Mouse (Mus musculus) megakaryocyte-erythroid progenitor cell, adult 5-6 weeks (primary cell): ENCODE data around the gene Plekhg1. TPM values are rescaled to one million over a fixed set of nuclear protein-coding genes. Genes with fewer than 3 reads are reported as not detected.

Source experiments
- ATAC-seq: replicated peaks from 2 replicates; pipeline ENCODE4 v1.8.0; 2016; ENCODE audit warnings: mild to moderate bottlenecking, inconsistent platforms; ENCODE audit not compliant: severe bottlenecking, poor library complexity, low FRiP score, low TSS enrichment
- total RNA-seq, 2 experiments: library from RNA; stranded (forward) in 1 of 2; stranded (reverse) in 1 of 2; fragments of 200-1000, 215-1000 nt in 1 of 2; fragments of >200 nt in 1 of 2; fragmentation: Nextera tagmentation in 1 of 2; gene quantifications; 2 replicates each; pipeline ENCODE4 v1.2.3; 2014 to 2017

Plekhg1 gene
- total RNA-seq, 2 experiments from 2014 or later = not detected

DNA sequence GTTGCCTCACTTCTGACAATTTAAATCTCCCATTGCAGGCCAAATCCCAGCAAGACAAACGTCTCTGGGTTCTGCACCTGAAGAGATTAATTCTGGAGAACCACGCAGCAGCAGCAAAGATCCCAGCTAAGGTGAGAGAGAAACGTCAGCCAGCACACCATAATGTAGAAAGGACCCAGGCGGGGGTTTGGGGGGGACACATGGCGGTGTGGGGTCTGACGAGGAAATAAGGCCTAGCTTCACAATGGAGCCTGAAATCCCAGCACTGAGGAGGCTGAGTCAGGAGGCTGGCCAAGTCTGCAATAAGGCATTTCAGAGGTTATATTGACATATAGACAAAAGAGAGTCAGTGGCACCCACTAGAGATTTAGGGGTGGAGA lies 200.4 kb downstream of the Plekhg1 start:
- ATAC-seq = no peak

DNA sequence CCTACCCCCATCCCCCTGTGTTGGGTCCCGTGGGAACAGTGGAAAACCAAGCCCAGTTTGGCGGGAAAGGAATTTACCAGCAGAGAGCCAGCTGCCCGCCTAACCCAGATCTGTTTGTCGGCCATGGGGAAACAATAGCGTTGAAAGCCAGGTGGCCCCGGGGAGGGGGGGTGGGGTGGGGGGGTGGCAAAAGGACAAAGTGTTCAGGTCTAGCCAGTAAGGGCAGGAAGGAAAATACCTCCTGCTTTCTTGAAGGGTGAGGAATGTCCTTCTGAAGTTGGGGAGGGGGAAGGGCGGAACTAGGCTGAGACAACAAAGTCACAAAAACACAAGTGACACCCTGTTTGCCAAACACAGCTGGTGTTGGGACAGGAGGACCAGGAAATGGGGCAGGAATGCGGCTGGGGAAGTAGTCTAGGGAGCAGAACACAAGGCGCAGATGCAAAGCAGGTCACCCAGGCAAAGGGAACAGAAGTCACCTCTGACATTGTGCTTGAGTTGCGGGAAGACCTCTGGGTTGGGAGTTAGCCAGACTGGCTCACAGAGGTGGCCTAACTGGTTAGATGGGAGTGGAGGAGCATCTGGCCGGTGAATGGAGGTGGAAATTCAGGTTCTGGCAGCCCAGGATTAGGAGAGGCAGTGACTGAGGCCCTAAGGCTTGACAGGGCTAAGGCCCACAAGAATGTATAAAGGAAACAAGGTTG lies 201.0 kb downstream of the Plekhg1 start:
- no peak for ATAC-seq

- ATAC-seq = no peak
Observed at GRCm38 (mm10) chr10:3942289-3942688, 202.1 kb downstream of the Plekhg1 start.

DNA sequence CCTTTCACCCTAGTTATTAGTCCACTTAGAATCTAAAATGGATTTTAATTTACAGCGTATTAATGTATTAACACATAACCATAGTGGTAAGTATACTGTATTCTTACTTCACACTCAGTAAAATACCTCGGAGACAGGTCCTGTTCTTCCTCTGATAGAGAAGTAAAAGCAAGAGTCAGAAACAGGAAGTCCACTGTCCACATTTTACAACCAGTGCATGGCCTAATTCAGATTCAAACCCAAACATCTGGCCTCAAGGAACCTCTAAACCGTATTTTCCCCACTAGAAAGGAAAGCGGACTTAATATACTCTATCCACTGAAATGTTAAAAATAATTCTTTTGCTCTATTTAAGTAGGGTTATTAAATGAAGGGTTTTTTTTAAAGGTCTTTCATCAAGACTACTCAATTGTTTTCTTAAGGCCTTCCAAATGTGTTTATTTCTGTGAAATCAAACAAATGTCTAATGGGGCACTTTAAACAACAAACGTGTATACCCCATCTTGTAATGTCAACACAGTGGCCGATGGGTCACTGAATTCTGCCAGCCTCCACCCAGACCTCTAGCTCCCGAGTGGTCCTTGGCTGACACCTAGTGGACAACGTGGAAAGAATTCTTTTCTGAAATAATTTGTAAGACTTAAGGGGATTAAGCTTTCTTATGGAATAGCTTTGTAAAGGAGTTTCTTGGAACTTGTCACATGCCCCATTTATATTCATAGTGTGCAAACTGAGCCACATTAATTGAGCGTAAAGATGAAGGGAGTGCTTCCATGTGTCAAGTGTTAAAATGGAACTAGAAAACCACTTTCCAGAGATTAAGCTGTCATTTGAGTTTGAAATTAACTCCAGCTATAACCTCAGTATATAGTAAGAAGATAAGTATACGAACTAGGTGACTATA lies 203.6 kb downstream of the Plekhg1 start:
- peak; percentile 80 for ATAC-seq

GRCm38 (mm10) chr10:3946871-3947270 lies 206.7 kb downstream of the Plekhg1 start:
- ATAC-seq = no peak

DNA sequence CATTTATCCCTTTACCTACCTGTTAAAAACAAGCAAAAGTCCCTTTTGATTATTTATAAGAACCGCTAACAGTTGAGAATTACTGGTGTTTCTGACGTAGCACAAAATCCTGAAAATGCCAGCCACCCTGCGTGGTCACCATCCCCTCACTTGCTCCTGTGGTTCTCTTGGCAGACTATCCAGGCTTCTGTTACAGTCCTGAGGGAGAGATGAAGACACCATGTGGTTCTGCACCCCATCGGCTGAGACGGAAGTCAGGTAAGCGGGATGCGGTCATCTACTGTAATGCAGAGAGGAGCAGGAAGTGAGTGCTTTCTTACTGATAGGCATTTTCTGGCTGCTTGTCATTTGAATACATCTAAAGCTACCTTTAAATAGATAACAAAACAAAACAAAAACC lies 207.2 kb downstream of the Plekhg1 start:
- no peak for ATAC-seq

GRCm38 (mm10) chr10:3949306-3949705 lies 209.1 kb downstream of the Plekhg1 start:
- ATAC-seq = no peak

- no peak for ATAC-seq
Observed at GRCm38 (mm10) chr10:3956471-3956870, 216.3 kb downstream of the Plekhg1 start.

GRCm38 (mm10) chr10:3958591-3958990 lies 218.4 kb downstream of the Plekhg1 start:
- no peak for ATAC-seq

- no peak for ATAC-seq
Observed at GRCm38 (mm10) chr10:3969026-3969425, 228.9 kb downstream of the Plekhg1 start.

- ATAC-seq = no peak
Observed at GRCm38 (mm10) chr10:3972237-3972636, 232.1 kb downstream of the Plekhg1 start.

GRCm38 (mm10) chr10:3972981-3973588 lies 232.9 kb downstream of the Plekhg1 start, which contains the start of gene Mthfd1l:
TSS of gene Mthfd1l (plus strand) at chr10:3973118.
- ATAC-seq = peak; percentile 85

- peak; percentile 86 for ATAC-seq
Observed at GRCm38 (mm10) chr10:3973589-3974070, 233.5 kb downstream of the Plekhg1 start.

DNA sequence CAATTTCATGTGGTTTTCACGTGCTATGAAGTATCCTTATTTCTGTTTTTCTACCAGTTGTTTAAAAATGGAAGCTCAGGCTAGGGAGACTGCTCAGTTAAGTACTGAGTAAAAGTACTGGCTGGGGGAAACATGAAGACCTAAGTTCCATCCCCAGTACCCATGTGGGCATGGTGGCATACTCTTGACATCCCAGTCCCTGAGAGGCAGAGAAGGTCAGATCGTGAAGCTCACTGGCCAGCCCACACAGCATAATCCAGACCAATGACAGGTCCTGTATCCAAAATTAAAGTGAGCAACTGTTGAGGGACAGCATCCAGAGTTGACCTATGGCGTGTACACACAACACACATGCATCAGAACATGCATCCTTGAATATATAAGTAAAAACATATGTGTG lies 234.2 kb downstream of the Plekhg1 start:
- no peak for ATAC-seq

DNA sequence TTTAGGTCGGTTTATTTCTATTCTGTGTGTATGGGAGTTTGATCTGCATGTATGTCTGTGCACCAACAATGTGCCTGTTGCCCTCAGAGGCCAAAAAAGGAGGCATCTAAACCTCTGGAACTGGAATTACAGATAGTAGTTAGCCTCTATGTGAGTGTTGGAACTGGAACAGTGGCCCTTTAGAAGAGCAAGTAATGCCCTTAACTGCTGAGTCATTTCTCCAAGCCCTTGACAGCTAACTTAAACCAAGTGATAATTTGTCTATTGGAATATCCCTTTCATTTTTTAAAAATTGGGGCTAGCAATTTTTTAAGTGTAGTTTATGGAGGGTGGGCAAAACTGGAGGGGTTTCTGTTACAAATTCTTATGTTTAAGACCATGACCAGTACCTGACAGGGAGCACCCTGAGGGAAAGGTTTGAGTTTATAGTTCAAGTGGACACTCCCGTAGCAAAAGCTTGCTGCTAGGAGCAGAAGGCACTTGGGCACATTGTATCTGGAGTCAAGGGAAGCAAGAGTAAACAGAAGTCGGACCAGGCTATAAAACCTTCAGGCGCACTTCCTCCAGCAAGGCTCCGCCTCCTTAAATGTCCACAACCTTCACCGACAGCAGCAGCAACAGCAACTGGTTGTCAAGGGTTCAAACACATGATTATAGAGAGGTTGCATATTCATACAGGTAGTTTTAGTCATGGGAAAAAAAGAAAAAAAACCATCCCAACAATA lies 235.9 kb downstream of the Plekhg1 start:
- ATAC-seq = no peak

DNA sequence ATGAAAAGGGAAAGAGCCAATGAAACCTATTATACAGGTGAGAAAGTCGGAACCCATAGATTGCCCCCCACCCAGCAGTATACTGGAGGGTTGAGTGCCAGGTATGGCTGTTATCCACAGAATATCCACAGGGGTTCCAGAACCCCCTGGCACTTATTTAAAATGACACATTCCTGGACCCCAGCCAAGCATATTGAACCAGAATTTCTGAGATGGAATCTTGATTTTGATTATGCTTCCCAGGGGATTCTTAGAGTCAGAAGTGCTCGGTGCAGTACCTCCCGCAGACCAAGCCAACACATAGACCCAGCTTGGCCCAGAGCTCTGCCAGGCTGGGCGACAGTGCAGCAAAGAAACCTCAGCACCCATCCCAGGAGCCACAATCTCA lies 236.5 kb downstream of the Plekhg1 start:
- ATAC-seq = no peak

- ATAC-seq = no peak
Observed at GRCm38 (mm10) chr10:3978326-3978725, 238.2 kb downstream of the Plekhg1 start.

GRCm38 (mm10) chr10:3978792-3979488 lies 238.8 kb downstream of the Plekhg1 start:
- no peak for ATAC-seq

- no peak for ATAC-seq
Observed at GRCm38 (mm10) chr10:3980231-3980630, 240.1 kb downstream of the Plekhg1 start.
